Mouse (Mus musculus): ENCODE data around the gene Ebna1bp2.

Ebna1bp2 gene

GRCm38 (mm10) chr4:118620279-118620966 lies at the start of gene Ebna1bp2, which contains the start of gene Cfap57:
Gene Ebna1bp2, plus strand, starts transcription at chr4:118620799.
Gene Cfap57, minus strand, starts transcription at chr4:118620777.
- peak; percentile 87 to 89 for DNase-seq (ENCODE audit: low spot score in 2 of 2)

GRCm38 (mm10) chr4:118571441-118571840 lies 49.2 kb upstream of the Ebna1bp2 start:
- DNase-seq (ENCODE audit: low spot score in 2 of 2): no peak

DNA sequence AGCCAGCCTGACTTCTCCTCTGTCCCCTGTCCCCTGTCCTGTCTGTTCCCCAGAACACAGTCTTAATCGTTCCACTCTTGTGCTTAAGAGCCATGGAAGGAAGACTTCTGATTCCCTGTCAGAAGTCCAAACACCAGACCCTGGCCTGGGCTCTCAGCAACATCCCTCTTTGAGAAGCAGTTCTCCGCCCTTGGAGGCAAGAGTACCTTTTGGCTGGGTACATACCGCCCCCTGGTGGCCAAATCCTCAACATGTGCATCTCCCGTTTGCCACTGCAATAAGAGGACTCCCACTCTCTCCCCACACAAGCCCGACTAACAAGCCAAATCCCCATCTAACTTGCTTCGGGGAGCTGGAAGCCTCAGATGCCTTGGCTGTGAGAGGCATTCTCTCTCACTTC lies 44.5 kb upstream of the Ebna1bp2 start:
- DNase-seq (ENCODE audit: low spot score in 2 of 2): peak; percentile 71 to 81

- DNase-seq (ENCODE audit: low spot score in 2 of 2): no peak
Measured at GRCm38 (mm10) chr4:118579313-118579712, 41.3 kb upstream of the Ebna1bp2 start.

DNA sequence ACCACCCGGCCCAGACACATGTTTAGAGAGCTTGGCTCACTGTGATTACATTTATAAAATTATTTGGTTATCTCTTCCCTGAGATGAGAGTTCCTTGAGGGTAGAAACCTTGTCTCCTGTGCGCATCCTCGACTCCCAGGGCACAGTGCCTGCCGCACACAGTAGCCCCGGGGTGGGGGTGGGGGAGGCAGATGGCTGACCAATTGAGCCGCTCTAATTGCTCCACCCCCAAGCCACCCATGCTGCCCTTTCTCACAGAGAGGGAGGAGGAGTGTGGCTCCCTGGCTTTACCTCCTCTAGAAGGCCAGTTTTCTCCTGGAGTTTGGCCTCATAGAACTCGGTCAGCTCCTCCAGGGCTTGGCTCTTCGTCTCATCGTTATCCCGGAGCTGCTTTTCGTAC lies 39.1 kb upstream of the Ebna1bp2 start:
- no peak for DNase-seq (ENCODE audit: low spot score in 2 of 2)

DNA sequence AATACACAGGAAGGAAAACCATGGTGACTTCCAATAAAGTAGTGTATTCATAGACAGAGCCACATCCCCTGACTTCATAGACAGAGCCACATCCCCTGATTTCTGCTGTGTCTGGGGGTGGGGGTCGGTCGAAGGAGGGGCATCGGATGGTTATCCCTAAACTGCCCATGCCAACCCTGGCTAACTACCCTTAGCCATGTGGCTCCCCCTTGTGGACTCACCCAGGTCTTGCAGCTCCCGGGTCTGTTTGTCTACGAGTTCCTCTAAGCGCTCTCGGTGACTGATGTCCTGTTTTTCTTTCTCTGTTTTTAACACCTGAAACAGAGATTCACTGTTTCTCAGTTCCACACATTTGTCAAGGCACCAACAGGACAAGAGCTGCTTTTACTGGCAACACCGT lies 38.0 kb upstream of the Ebna1bp2 start:
- DNase-seq (ENCODE audit: low spot score in 2 of 2): no peak

GRCm38 (mm10) chr4:118589053-118589732 lies 31.4 kb upstream of the Ebna1bp2 start:
- no peak for DNase-seq (ENCODE audit: low spot score in 2 of 2)

DNA sequence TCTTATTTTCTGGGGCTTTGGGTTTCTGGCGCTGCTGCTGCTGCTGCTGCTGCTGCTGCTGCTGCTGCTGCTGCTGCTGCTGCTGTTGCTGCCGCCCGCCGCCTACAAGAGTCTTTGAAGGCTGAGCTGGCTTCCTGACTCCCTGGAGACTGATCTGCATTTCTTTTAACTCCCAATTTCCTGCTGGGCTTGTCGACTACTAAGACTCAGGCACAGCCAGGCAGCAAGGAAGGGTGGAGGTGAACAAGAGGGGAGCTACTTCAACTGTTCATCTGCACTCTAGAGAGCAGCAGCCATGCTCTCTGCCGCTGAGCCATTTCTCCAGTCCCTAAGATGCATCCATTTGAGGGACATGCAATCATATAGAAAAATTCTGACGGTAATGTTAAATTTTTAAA lies 30.9 kb upstream of the Ebna1bp2 start:
- DNase-seq (ENCODE audit: low spot score in 2 of 2): no peak

GRCm38 (mm10) chr4:118604065-118604464 lies 16.5 kb upstream of the Ebna1bp2 start:
- no peak for DNase-seq (ENCODE audit: low spot score in 2 of 2)

DNA sequence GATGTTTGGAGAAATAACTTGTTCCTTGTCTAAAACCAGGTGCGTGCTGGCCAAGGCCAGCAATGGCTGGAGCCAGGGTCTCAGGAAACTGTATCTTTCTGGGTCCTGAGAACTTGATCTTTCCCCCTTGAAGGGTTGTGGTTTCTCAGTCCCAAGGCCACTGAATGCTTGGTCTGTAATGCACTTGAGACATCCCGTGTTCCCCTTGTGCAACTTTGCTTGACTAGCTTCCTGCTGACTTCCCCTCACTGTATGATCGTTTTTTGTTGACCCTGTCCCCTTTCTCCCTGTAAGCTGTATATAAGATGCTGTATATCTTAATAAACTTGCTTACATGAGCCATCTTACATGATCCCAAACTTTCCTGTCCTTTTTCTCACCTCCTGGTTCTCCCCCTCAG lies 10.8 kb upstream of the Ebna1bp2 start:
- DNase-seq (ENCODE audit: low spot score in 2 of 2): no peak

- peak; percentile 7 to 9 for DNase-seq (ENCODE audit: low spot score in 2 of 2)
Measured at GRCm38 (mm10) chr4:118612619-118613018, 8.0 kb upstream of the Ebna1bp2 start.

- DNase-seq (ENCODE audit: low spot score in 2 of 2): no peak
Measured at GRCm38 (mm10) chr4:118615412-118615811, 5.2 kb upstream of the Ebna1bp2 start.

DNA sequence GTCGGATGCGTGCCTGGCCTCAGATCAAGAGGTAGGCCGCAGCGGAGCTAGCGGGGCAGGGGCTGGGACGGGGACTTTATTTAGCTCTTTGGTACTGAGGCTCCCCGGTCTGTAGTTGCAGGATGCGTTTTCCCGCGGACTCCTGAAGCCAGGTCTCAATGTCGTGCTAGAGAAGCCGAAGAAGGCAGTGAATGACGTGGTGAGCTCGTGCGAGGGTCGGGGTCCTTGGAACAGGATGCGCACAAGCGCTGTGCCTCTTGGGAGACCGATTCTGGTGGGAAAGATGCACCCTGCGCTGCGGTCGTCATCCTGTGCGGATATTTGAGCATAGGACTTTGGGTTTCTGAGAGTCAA lies 345 bp downstream of the Ebna1bp2 start:
- no peak for DNase-seq (ENCODE audit: low spot score in 2 of 2)

DNA sequence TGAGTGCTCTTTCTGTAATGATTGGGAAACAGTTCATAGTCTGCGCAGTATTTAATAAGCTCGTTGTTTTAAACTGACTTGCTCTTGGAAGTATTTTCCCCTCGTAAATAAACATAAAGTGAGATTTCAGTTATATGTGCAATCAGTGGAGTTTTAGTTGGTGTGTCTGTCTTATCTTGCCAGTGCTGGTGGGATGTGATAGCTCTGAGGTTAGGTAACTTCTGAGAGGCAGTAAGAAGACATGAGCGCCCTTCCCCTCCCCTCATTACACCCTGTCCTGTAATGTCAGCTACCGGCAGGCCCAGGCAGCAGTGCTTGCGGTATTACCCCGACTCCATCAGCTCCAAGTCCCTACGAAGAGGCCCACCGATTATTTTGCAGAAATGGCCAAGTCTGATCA lies 1.2 kb downstream of the Ebna1bp2 start:
- DNase-seq (ENCODE audit: low spot score in 2 of 2): no peak

GRCm38 (mm10) chr4:118630261-118630660 lies 9.7 kb downstream of the Ebna1bp2 start:
- no peak for DNase-seq (ENCODE audit: low spot score in 2 of 2)

DNA sequence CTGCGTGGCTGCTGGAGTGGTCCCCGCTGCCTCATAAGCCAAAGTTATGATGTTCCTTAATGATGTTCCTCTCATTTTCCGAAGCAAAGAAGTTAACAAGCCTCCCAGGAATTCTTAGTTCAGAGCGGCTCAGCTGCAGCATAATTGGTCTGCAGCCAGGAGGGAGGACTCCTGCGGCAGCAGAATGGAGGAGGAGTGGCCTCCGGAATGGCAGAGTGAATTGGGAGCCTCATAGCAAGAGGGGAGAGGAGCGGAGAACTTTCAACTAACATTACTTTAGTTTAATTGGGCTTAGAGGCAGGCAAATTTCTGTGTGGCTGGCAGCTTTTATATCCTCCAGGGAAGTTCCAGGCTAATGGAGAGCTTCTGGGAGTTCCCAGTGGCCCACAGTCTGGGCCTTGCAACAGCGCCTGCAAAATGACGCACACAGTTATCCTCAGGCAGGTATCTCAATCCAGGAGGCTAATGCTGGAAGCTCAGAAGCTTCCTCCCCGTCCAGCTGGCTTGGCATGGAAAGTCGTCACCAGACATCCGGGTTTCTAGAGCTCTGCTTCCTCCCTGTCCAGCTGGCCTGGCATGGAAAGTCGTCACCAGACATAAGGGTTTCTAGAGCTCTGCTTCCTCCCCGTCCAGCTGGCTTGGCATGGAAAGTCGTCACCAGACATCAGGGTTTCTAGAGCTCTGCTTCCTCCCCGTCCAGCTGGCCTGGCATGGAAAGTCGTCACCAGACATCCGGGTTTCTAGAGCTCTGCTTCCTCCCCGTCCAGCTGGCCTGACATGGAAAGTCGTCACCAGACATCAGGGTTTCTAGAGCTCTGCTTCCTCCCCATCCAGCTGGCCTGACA lies 22.0 kb downstream of the Ebna1bp2 start:
- no peak for DNase-seq (ENCODE audit: low spot score in 2 of 2)

DNA sequence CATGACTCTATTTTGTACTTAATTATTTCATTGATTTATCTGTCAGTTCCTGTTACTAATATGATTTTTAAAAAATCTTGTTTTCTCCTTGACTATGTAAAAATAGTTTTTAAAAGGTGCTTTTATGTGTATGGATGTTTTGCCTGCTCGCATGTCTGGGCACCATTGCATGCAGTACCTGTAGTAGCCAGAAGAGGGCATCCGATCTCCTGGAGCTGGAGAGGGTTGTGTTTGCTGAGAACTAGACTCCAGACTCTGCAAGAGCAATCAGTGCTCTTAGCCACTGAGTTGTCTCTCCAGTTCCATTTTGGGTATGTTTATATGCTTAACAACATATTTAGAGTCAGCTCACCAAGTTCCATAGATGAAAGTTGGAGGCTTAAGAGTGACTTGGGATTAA lies 24.6 kb downstream of the Ebna1bp2 start:
- DNase-seq (ENCODE audit: low spot score in 2 of 2): peak; percentile 39 to 44

- no peak for DNase-seq (ENCODE audit: low spot score in 2 of 2)
Measured at GRCm38 (mm10) chr4:118658652-118659051, 38.1 kb downstream of the Ebna1bp2 start, which contains the start of gene Olfr62. Gene Olfr62, plus strand, starts transcription at chr4:118658952.

Measured in urinary bladder, postnatal 36 days (tissue).